Mouse (Mus musculus) retina, embryonic 14.5 days (tissue): ENCODE results near the gene Gbp7.
"Not testable (repeated sequence)": the region's sequence is repeated elsewhere in the genome, so short reads cannot be mapped to it uniquely, and the experiment has no call there.

Experiments
- DNase-seq: peaks from one replicate; pipeline ENCODE4 v3.0.0-alpha.2; 2015; ENCODE audit warnings: low spot score

Gbp7 gene

GRCm38 (mm10) chr3:142530087-142530953 lies at the start of gene Gbp7:
Gene Gbp7, plus strand, starts transcription at chr3:142530342.
- peak; percentile 61 for DNase-seq

- DNase-seq: peak; percentile 93
These were observed 39.7 kb upstream of the Gbp7 start for GRCm38 (mm10) chr3:142490465-142490864.

GRCm38 (mm10) chr3:142493536-142494061 lies 36.5 kb upstream of the Gbp7 start, which contains the start of gene Gbp5:
Gene Gbp5, plus strand, starts transcription at chr3:142493978.
- peak; percentile 63 for DNase-seq

- no peak for DNase-seq
These were observed 34.9 kb upstream of the Gbp7 start for GRCm38 (mm10) chr3:142495146-142495655.

- DNase-seq: no peak
These were observed 33.7 kb upstream of the Gbp7 start for GRCm38 (mm10) chr3:142496113-142497101.

- DNase-seq: no peak
These were observed 32.9 kb upstream of the Gbp7 start for GRCm38 (mm10) chr3:142497123-142497841.

GRCm38 (mm10) chr3:142498941-142499340 lies 31.2 kb upstream of the Gbp7 start:
- DNase-seq: no peak

GRCm38 (mm10) chr3:142528116-142528515 lies 2.0 kb upstream of the Gbp7 start:
- no peak for DNase-seq

GRCm38 (mm10) chr3:142529597-142529996 lies 545 bp upstream of the Gbp7 start:
- DNase-seq: no peak

- no peak for DNase-seq
These were observed 1.5 kb downstream of the Gbp7 start for GRCm38 (mm10) chr3:142531595-142531994.

- DNase-seq: no peak
These were observed 3.0 kb downstream of the Gbp7 start for GRCm38 (mm10) chr3:142533185-142533584.

- no peak for DNase-seq
These were observed 5.5 kb downstream of the Gbp7 start for GRCm38 (mm10) chr3:142535667-142536066.

- DNase-seq: no peak
These were observed 11.2 kb downstream of the Gbp7 start for GRCm38 (mm10) chr3:142541391-142541790.

GRCm38 (mm10) chr3:142542776-142543175 lies 12.6 kb downstream of the Gbp7 start:
- not testable (repeated sequence) for DNase-seq

- DNase-seq: no peak
These were observed 16.5 kb downstream of the Gbp7 start for GRCm38 (mm10) chr3:142546690-142547089.

- no peak for DNase-seq
These were observed 20.0 kb downstream of the Gbp7 start for GRCm38 (mm10) chr3:142550052-142550676.

GRCm38 (mm10) chr3:142554601-142555000 lies 24.5 kb downstream of the Gbp7 start:
- no peak for DNase-seq

GRCm38 (mm10) chr3:142555623-142556022 lies 25.5 kb downstream of the Gbp7 start:
- no peak for DNase-seq

- no peak for DNase-seq
These were observed 29.6 kb downstream of the Gbp7 start, which contains the start of gene Gbp3 for GRCm38 (mm10) chr3:142559632-142560228. Gene Gbp3, plus strand, starts transcription at chr3:142560026.

- DNase-seq: peak; percentile 93
These were observed 30.3 kb downstream of the Gbp7 start for GRCm38 (mm10) chr3:142560296-142560948.
